Mouse (Mus musculus) cerebellum, adult 9-10 months (tissue): Measurements from ENCODE around the gene Bcor.

Experiments used
- DNase-seq: peaks from one replicate; pipeline ENCODE4 v3.0.0; 2022

Bcor gene

DNA sequence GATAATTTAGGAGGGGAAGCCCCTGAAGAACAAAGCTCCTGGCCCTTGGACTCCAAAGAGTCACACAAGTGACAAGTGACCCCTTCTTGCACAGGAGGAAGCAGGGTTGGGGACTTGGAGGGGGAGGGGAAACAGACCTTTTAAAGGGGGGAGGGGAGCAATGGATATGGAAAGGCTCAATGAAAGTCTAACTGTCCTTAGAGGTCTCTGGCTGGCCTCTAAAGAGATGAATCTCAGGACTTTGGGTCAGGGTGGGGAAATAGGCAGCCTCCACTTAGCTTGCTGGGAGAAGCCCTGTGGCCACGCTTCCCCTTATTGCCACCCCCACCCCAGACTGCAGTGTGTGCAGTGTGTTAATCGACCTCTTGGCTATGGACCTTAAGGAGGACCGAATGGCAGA, 158.2 kb downstream of the Bcor start:
- DNase-seq = no peak

DNA sequence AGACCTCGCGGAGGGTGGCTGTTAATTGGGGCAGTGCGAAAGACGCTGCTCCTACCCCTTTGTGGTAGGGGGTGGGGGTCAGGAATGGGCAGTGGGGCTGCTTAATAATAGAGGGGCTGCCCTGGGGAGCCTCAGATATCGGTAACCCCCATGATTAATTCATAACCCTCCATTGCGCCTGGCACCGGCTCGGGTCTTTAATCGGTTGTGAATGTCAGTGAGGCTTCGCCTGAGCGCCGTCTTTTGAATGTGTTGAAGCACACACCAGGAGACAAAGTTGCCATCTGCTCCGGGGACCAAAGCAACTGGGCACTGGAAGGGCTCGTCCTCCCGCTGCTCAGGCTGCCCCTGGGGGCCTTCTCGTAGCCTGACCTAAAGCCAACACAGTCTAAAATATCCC, 158.8 kb downstream of the Bcor start:
- DNase-seq = no peak

DNA sequence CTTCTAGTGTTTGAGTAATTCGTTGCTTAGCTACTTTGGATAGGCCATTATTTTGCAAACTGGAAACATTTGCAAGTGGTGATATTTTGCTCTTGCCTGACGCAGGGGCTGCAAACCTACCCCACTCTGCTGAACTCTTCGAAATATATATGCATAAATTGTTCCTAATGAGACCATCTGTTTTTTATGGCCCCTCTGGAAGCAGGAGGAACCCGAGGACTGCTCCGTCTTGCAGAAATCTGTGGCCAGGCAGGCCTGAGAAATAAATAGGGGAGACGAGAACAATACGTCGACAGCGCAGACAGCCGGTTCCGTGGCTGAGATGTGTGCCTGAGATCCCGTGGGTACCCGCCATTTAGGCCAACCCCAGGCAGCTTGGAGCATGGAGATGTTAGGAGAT, 159.5 kb downstream of the Bcor start:
- DNase-seq = no peak

DNA sequence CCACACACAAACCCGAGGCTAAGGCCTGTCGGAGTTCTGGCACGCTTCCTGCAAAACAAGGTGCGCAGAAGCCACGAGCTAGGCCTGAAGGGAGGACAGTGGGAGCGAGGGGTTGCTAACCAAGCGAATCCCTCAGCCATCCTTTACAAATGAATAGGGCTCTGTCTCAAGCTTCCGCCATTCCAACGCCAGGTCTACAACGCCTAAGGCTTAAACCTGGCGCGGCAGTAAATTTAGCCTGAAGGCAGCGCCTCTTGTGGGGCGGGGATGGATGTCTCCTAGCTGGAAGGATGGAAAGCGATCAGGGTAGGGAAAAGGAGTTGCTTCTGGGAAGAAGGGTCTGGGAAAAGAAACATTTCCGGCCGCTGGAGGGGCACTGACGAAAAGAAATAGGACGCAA, 160.2 kb downstream of the Bcor start:
- no peak for DNase-seq

DNA sequence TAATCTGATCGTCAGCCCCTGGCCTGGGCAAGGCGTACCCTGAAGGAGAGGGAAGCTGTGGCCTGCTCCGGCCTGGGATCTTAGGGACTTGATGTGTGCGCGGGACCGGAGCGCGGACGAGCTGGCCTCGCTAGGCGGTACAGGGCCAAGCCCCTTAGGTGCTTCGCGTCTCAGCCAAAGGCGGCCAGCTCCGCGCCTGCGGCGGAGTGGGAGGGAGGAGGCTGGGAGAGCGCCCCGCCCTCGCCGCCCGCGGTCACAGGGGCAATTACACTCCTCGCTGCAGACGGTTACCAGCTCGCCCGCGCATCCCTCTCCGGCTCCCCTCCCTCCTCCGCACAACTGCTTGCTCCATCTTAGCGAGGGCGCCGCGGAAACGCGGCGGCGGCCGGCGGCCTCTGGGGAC, 161.2 kb downstream of the Bcor start:
- DNase-seq = no peak

DNA sequence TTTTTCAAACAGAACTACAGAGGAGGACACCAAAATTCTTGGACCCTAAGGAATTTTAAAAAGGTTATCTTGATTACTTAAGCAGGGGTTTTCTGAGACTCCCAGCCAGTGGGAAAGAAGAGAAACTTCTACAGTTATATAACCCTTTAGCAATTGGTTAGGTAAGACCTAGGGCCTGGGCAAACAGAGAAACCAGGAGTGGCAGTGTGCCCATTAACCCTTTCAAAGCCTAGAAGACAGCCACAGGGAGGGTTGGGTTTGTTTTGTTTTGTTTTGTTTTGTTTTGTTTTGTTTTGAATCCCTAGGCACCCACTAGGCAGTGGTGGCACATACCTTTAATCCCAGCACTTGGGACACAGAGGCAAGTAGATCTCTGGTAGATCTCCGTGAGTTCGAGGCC, 163.3 kb downstream of the Bcor start:
- DNase-seq = no peak

DNA sequence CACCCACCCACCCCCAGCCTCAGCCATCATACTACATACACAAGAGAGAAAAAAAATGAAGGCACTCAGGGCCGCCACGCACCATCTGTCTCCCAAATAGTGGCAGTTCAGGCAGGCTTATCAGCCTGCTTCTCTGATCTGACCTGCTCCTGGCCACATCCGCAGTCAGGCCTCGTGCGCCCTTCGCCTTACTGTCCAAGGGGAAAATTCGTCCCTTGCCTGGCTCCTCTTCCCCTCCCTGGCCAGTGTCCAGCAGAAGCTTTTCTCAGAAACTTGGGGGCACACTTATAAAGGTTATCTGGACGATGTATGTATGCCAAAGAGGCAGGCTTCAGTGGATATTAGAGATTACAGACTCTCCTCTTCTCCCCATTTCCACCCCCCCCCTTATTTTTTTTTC, 163.7 kb downstream of the Bcor start:
- no peak for DNase-seq

DNA sequence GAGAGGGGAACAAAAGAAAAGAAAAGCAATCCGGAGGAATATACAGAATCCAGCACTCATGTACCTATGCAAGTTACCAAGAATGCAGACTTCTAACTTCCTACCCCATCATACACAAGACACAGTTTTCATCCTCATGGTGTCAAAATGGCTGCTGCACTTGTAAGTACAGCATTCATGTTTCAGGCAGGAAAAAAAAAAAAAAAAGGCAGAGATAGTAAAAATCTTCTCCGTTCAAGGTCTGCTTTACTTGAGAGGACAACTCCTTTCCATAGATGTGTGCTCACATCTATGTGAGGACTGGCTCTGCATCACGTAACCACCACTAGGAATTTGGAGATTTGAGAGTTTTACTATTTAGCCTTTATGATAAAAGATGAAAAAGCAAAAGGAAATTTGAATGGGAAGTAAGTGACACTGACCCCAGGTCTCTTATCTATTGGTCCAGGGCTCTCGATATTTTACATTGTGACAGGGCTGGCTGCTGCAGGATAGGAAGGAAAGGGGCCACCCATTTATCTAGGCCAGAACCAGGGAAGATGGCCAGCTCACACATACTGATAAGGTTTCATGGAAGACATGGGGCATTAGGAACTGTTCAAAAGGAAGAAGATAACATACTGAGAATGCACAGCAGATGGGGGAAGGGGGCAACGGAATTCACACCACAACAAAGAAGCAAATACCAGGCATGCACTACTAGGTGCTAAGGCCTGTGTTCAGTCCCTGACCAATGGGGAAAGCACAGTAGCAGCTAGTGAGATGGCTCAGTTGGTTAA, 166.3 kb downstream of the Bcor start:
- no peak for DNase-seq

DNA sequence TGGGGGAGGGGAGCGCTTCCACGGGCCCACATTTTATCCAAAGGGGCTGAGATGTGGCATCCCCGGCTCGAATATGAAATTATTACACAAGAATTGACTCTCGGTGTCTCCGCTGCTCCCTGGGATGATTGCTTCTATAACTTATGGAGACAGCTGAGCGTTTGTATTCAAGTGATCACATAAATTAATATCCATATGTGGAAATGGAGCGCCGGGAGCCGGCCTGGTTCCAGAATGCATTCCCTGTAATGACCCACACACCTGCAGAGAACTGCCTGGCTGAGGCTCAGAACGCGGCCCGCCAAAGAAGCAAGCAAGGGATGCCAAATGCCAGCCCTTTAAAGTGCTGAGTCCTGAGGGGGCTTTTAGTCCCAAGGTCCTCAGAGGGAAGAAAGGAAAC, 170.7 kb downstream of the Bcor start:
- DNase-seq = no peak

DNA sequence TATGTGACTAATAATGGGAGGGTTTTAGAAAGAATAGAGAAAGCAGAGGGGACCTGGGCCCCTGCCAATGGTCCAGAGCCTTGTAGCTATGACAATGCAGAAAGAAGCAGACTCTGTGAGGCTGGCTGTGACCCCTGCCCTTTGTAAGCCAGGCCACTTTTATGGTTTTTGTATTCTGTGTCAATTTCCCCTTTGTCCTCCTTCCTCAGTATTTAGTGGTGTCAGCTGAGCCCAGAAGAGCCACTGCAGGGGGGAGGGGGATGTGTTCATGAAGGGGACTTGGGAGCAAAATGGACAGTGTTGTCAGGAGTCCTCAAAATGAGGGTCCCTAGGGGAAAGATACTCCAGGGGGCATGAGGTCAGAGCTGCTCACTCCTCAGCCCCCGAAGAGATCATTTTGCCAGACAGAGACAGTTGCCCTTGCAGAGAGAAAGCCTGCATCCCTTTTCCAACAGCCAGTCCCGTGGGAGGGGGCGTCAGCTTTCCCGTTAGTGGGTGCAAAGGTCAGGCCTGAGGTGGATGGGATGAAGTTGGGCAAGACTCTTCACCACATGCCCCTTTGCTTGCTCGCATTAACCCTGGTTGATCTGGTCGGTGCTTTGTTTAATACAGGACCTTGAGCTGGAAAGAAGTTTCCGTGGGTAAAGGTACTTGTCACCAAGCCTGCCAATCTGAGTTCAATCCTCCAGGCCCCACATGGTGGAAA, 171.8 kb downstream of the Bcor start:
- DNase-seq = no peak

DNA sequence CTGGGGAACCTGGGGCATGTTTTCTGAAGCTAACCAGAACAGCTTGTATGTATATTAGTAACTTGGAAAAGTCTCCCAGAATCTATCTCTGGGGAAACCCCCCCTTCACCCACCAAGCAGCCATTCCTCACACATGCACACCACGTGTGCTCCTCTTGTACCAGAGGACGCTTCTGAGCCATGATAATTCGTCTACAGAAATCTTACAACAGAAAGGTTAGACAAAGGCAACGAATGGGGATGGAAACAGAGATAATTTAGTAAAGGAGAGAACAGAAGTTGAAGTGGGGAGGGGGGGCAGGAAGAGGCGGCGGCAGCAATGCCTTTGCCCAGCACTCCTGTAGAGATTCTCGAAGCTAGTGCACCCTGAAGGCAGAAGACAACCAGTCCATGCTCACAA, 172.6 kb downstream of the Bcor start:
- no peak for DNase-seq
